Mouse (Mus musculus) G1E (cell line): ENCODE measurements around the gene Ephb1.

Experiments
- CTCF ChIP-seq: IDR thresholded peaks from 2 replicates; pipeline ENCODE4 v1.5.1; 2012; ENCODE audit warnings: low read depth, low read length, inconsistent platforms, mixed read lengths
- GATA1 ChIP-seq: IDR thresholded peaks from 2 replicates; pipeline ENCODE4 v1.6.1; 2012; ENCODE audit warnings: borderline replicate concordance, low read length, inconsistent platforms, mixed read lengths

GRCm38 (mm10) chr9:102181810-102182490 is 172.5 kb downstream of the Ephb1 start:
- no peak for TF ChIP-seq CTCF
- TF ChIP-seq GATA1, result no peak
